ENCODE assay signal across 8 mouse cellular contexts in the genomic region with DNA sequence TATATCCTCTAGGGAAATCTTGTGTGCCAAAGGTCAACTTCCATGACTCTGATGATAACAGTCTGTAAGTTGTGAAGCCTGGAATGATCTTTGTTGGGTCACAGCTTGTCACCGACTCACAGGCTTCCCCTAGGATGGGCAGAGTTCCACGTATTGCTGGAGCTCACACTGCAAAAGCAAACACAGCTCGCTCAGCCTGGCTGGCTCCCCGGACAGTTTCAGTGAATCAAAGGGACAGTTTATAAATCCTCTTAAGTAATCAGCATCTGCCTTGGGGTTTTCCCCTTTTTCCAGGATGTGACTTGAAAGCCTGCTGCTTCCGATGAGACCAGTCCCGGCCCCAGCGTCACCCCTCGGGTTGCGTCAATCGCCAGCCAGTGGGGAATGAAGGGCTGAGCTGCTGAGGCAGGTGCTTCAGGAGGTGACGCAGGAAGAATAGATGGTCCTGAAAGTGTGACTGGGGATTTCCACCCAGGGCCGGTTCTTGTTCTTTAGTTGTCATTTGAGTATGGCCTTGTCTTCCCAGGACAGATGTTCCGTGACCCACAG. TPM values are rescaled to one million over a fixed set of nuclear protein-coding genes. Genes with fewer than 3 reads are reported as not detected.
DNase-seq lines count a peak whose midpoint lies in the region; ATAC-seq lines count a peak whose summit lies in the region.

No protein-coding gene starts in this region.

- ATAC-seq in megakaryocyte progenitor cell, adult 5-6 weeks (replicated peaks; ENCODE audit: poor library complexity): peak; percentile 64
- ATAC-seq in frontal cortex, adult (ENCODE audit: low TSS enrichment): no peak

- peak; percentile 68 to 79 for DNase-seq in adrenal gland, adult (ENCODE audit: inconsistent age in 2 of 2, low spot score in 1 of 2)
- no peak for DNase-seq in adrenal gland, postnatal 4 days (ENCODE audit: low spot score in 2 of 2)
- peak; percentile 48 to 65 for DNase-seq in B cell, adult 2 months
- peak; percentile 14 for DNase-seq in heart, adult 8-10 months (ENCODE audit: low spot score)
- peak; percentile 63 for DNase-seq in kidney, postnatal 14 days
- DNase-seq in left cerebral cortex, adult 9 months (ENCODE audit: low spot score in 2 of 2): no peak

RNA-seq across cellular contexts. Expression of a gene that starts 37.5 kb away (rescaled TPM):
- 100 to 1,000 TPM; 212 to 228 TPM for total RNA-seq in adrenal gland, postnatal 4 days (2021)
- 10 to 100 TPM; 65.7 to 84.1 (median 79.2) TPM for total RNA-seq in heart, adult 8-10 months (2022)
- total RNA-seq in megakaryocyte progenitor cell, adult 5-6 weeks (2015): 241 TPM in 2 replicates
- total RNA-seq in megakaryocyte progenitor cell, adult 5-6 weeks (2017): 406 and 410 TPM in 2 replicates

Comparison
In these comparisons a context has a peak if more than half of its experiments do, and no peak if none do; other contexts are left out.
1. DNase-seq: peak in adrenal gland, adult (2 of 2), B cell, adult 2 months (2 of 2), heart, adult 8-10 months (single experiment) and kidney, postnatal 14 days (single experiment); none in adrenal gland, postnatal 4 days (0 of 2) and left cerebral cortex, adult 9 months (0 of 2).